Mouse (Mus musculus) erythroblast, embryonic 14.5 days (primary cell): ENCODE measurements around the gene Hhipl2.

Experiments
- GATA1 ChIP-seq: IDR thresholded peaks from 2 replicates; pipeline ENCODE4 v1.6.1; 2012; ENCODE audit warnings: low read length, inconsistent platforms, mixed read lengths
- TAL1 ChIP-seq: IDR thresholded peaks from 3 replicates; pipeline ENCODE4 v1.6.1; 2012; ENCODE audit warnings: low read length, inconsistent platforms, mixed read lengths

DNA sequence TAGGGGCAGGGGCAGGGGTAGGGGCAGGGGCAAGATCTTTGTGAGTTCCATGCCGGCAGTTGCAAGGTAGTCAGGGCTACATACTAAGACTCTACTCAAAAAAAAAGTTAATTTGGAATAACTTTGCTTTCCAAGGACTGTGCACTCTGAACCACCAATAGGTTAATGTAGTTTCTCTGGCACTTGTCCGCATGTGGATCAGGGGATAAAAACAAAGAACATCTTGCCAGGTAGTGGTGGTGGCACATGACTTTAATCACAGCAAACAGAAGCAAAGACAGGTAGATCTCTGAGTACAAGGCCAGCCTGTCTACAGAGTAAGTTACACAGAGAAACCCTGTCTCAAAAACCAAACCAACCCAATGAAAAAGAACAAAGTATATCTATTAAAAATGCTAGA lies 35.4 kb upstream of the Hhipl2 start:
- TF ChIP-seq GATA1 (no peak), TAL1 (no peak)
